Mouse (Mus musculus) ES-E14 (cell line): Measurements from ENCODE around the gene Musk. TPM values are rescaled to one million over a fixed set of nuclear protein-coding genes. Genes with fewer than 3 reads are reported as not detected.

Experiments
- DNase-seq: peaks from one replicate; pipeline ENCODE4 v3.0.0-alpha.2; 2013; ENCODE audit warnings: low read depth, low spot score
- H3K27ac ChIP-seq: 2 replicates; pipeline ENCODE4 v1.5.1; 2012; ENCODE audit warnings: low read depth, mild to moderate bottlenecking, low read length, moderate library complexity, mixed read lengths; ENCODE audit not compliant: poor library complexity, insufficient read depth, severe bottlenecking
- H3K36me3 ChIP-seq: 2 replicates; pipeline ENCODE4 v1.6.1; 2012; ENCODE audit warnings: mild to moderate bottlenecking, low read length, moderate library complexity, mixed read lengths; ENCODE audit not compliant: control insufficient read depth, poor library complexity, insufficient read depth, severe bottlenecking
- H3K4me1 ChIP-seq, 2 experiments: fragments of 150-350 bp in 1 of 2; sonication (generic) in 1 of 2; 2 replicates each; pipeline ENCODE4 v1.6.1; 2012; ENCODE audit warnings: low read length in 2 of 2, mild to moderate bottlenecking in 1 of 2, mixed read lengths in 1 of 2; ENCODE audit not compliant: control insufficient read depth in 2 of 2, insufficient read depth in 2 of 2, poor library complexity in 1 of 2
- H3K4me3 ChIP-seq, 2 experiments: fragments of 150-350 bp in 1 of 2; sonication (generic) in 1 of 2; 2 replicates each; pipeline ENCODE4 v1.5.1; 2012; ENCODE audit warnings: low read length in 2 of 2, low read depth in 1 of 2, mild to moderate bottlenecking in 1 of 2, mixed read lengths in 1 of 2; ENCODE audit not compliant: insufficient read depth in 1 of 2, poor library complexity in 1 of 2, severe bottlenecking in 1 of 2
- H3K9ac ChIP-seq: 2 replicates; pipeline ENCODE4 v1.6.1; 2012; ENCODE audit warnings: low read depth, mild to moderate bottlenecking, low read length, mixed read lengths; ENCODE audit not compliant: poor library complexity, insufficient read depth, severe bottlenecking
- H3K9me3 ChIP-seq: fragments of 150-350 bp; sonication (generic); 2 replicates; pipeline ENCODE4 v1.6.1; 2012; ENCODE audit warnings: low read depth, mild to moderate bottlenecking, low read length; ENCODE audit not compliant: control insufficient read depth, insufficient read depth
- CHD2 ChIP-seq: IDR thresholded peaks from 2 replicates; pipeline ENCODE4 v1.6.1; 2014; ENCODE audit warnings: mild to moderate bottlenecking, low read depth, low read length, inconsistent platforms
- HCFC1 ChIP-seq: IDR thresholded peaks from 2 replicates; pipeline ENCODE4 v1.6.1; 2012; ENCODE audit warnings: low read length, inconsistent platforms, borderline replicate concordance; ENCODE audit not compliant: insufficient read depth
- MAFK ChIP-seq: IDR thresholded peaks from 2 replicates; pipeline ENCODE4 v1.6.1; 2014; ENCODE audit warnings: mild to moderate bottlenecking, low read depth, low read length, inconsistent platforms; ENCODE audit not compliant: insufficient read depth
- ZC3H11A ChIP-seq: IDR thresholded peaks from 2 replicates; pipeline ENCODE4 v1.6.1; 2012; ENCODE audit warnings: low read depth, mild to moderate bottlenecking, inconsistent platforms, low read length, borderline replicate concordance
- ZNF384 ChIP-seq: IDR thresholded peaks from 2 replicates; pipeline ENCODE4 v1.6.1; 2012; ENCODE audit warnings: low read depth, low read length, inconsistent platforms
- in situ Hi-C, 2 experiments: fragments of 600-800 bp; cut with MboI; formaldehyde crosslinking; loops; one replicate each; pipeline ENCODE4 v1.15.1; 2025; ENCODE audit warnings: low sequenced_read_pairs in 2 of 2, inconsistent platforms in 1 of 2; ENCODE audit not compliant: unreplicated experiment in 2 of 2
- total RNA-seq: library from RNA; depleted of rRNA; stranded (reverse); fragments of 300-350 nt; gene quantifications from 2 replicates; pipeline ENCODE4 v1.2.3, GENCODE M21; 2012

The Musk gene
- total RNA-seq, 1 experiment, result not detected

DNA sequence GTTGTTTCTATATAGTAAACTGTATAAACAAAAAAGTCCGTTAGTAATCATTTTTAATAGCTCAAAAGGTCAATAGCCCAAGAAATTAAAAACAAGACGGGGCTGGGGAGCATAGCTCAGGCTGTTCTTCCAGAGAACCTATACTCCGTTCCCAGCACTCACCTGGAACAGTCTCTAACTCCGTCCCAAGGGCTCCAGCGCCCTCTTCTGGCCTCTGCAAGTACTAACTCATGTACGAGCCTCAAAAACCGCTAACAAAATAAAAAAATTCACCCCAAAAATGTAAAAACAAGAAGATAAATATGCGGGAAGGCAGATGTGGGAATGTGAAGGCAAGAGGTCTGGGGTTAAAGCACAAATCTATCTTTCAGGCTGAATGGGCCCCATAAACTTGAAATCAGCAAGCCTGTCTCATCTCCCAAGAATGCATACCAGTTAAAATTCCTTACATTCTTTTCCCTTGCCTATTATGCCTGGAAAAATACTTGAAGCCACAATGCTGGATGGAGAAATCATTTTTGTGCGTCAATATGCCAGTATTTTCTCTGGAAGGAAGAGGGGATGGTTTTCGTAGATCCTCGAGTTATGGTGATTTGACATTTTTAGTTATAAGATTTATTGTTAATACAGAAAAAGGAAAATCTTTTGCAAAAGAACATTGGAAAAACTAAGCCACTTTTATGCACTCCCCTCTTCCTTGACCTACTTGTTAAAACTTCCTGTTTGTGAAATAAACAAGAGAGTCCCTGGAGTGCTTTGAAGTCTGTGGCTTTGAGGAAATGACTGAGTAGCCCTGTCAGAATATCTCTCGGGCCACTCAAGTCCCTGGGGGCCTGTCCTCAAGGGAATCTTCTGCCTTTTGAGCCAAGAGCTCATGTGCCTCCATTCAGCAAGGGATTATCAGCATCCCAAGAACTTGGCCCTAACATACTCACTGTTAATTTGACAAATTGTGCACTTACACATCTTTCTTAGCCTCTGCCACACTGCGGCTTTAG, 127.7 kb downstream of the Musk start:
- Histone ChIP-seq H3K9me3 (no peaks in the 10 kb centered on the region), H3K36me3 (no peaks in the 10 kb centered on the region), H3K9ac (no peak overlapping the region), H3K4me1 (no peaks in the 10 kb centered on the region), H3K4me3 (no peak overlapping the region), H3K27ac (no peak overlapping the region)
- TF ChIP-seq ZNF384 (no peak), HCFC1 (no peak), ZC3H11A (no peak), CHD2 (no peak), MAFK (no peak)
- in situ Hi-C loops, result loop anchor here in 1 of 2 experiments (25.0 kb wide), 1 partner anchor 349 kb away; no protein-coding TSS in a partner anchor
- DNase-seq, result no peak

DNA sequence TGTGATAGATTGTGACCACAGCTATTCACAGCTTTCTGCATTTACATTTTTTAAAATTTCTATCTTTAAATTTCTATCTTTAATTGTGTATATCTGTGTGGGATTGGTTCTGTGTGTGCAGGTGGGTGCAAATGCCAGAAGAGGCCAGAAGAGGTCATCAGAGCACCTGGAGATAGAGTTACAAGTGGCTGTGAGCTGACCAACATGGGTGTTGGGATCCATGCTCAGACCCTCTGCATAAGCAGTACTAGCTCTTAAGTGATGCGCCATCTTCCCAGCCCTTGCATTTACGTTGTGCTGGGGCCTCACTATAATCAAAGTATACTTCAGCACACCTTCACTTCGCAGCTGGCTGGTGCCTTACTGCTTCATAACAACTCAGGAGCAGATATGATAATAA, 129.8 kb downstream of the Musk start:
- in situ Hi-C loops, result loop anchor here in 1 of 2 experiments (5.0 to 25.0 kb wide), 2 partner anchors 207 to 347 kb away; no protein-coding TSS in a partner anchor
- H3K9ac ChIP-seq, result no peak overlapping the region
- H3K27ac ChIP-seq, result no peak overlapping the region
- no peaks in the 10 kb centered on the region for H3K4me1 ChIP-seq
- TF ChIP-seq MAFK (no peak), ZC3H11A (0 out of 2 replicates have a peak, but pooled peaks have one; percentile 25), ZNF384 (no peak)
- no peak overlapping the region for H3K4me3 ChIP-seq
- H3K9me3 ChIP-seq, result no peaks in the 10 kb centered on the region
- H3K36me3 ChIP-seq, result no peaks in the 10 kb centered on the region
- DNase-seq, result no peak

DNA sequence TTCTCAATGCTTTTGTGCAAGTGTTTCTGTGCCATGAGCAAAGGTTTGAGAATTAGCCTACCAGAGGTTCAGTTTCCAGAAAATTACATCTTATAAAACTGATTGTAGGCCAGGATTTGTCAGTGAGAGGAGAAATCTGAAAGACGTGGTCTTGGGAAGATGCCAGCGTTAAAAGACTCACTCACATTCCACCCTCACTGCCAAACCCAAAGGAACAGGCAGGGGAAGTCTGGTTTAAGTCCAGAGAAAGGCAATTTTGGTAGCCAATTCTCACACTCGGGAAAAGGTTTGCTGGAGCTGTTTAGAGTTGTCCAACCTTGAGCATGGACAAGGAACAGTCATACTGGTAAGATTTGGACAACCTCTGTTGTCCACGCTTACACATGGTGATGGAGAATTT, 131.6 kb downstream of the Musk start:
- H3K9me3 ChIP-seq, result no peaks in the 10 kb centered on the region
- in situ Hi-C loops, result loop anchor here in 1 of 2 experiments (5.0 to 25.0 kb wide), 2 partner anchors 205 to 345 kb away; no protein-coding TSS in a partner anchor
- no peak overlapping the region for H3K4me3 ChIP-seq
- no peaks in the 10 kb centered on the region for H3K36me3 ChIP-seq
- no peak for DNase-seq
- TF ChIP-seq MAFK (no peak), CHD2 (no peak), ZNF384 (no peak), HCFC1 (no peak), ZC3H11A (no peak)
- no peaks in the 10 kb centered on the region for H3K4me1 ChIP-seq
- no peak overlapping the region for H3K27ac ChIP-seq
- no peak overlapping the region for H3K9ac ChIP-seq

DNA sequence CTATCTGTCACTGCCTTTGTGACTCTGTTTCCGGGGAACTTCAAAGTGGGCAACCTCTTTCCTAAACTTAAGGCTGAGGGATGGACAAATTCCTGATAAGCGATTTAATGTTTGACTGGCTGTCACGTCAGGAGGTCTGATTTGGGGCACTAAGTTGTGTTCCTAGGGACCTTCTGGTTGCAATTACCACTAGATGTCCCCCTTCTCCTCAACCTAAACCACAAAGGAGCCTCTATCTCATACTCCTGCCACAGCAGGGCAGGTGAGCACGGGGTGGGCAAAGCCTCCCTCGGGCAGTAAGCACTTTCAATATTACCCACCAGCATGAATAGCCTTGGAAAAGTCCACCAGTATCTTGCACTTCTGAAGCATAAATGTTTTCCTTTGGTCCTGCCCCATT, 133.5 kb downstream of the Musk start:
- DNase-seq, result no peak
- Histone ChIP-seq H3K27ac (no peak overlapping the region), H3K9ac (no peak overlapping the region), H3K4me1 (no peaks in the 10 kb centered on the region), H3K36me3 (no peaks in the 10 kb centered on the region), H3K4me3 (no peak overlapping the region), H3K9me3 (no peaks in the 10 kb centered on the region)
- TF ChIP-seq HCFC1, result no peak
- TF ChIP-seq ZC3H11A, result no peak
- TF ChIP-seq ZNF384, result no peak
- no peak for TF ChIP-seq MAFK
- no peak for TF ChIP-seq CHD2
- in situ Hi-C loops, result loop anchor here in 1 of 2 experiments (5.0 to 25.0 kb wide), 2 partner anchors 203 to 343 kb away; no protein-coding TSS in a partner anchor
